Mouse (Mus musculus) ovary, postnatal 10 days (tissue): ENCODE results near the gene Speer2.

Experiments
- DNase-seq: peaks from one replicate; pipeline ENCODE4 v3.0.0; 2022; ENCODE audit warnings: low spot score

Gene Speer2

GRCm38 (mm10) chr16:69863644-69864043 is at the start of gene Speer2:
Gene Speer2 (minus strand): TSS chr16:69863744.
- no peak for DNase-seq

GRCm38 (mm10) chr16:69904303-69904702 is 40.8 kb upstream of the Speer2 start:
- DNase-seq = no peak

GRCm38 (mm10) chr16:69880712-69881111 is 17.2 kb upstream of the Speer2 start:
- no peak for DNase-seq

- no peak for DNase-seq
Measured at GRCm38 (mm10) chr16:69836628-69837027, 26.9 kb downstream of the Speer2 start.

GRCm38 (mm10) chr16:69813652-69814051 is 49.9 kb downstream of the Speer2 start:
- DNase-seq = no peak
